Mouse (Mus musculus) induced T-regulatory cell, adult 2 months (primary cell): ENCODE results near the gene Gcn1l1.
A peak's percentile ranks its signal among the peaks of the same experiment; 100 is the strongest.
"Not testable (repeated sequence)": the region's sequence is repeated elsewhere in the genome, so short reads cannot be mapped to it uniquely, and the experiment has no call there.

ENCODE experiments used
- DNase-seq: peaks from one replicate; pipeline ENCODE4 v3.0.0-alpha.2; 2012; ENCODE audit warnings: low read depth

Gcn1l1 gene

GRCm38 (mm10) chr5:115564737-115565393 lies at the start of gene Gcn1l1:
Gcn1l1 (plus strand) TSS chr5:115565254.
- DNase-seq, result peak; percentile 84

DNA sequence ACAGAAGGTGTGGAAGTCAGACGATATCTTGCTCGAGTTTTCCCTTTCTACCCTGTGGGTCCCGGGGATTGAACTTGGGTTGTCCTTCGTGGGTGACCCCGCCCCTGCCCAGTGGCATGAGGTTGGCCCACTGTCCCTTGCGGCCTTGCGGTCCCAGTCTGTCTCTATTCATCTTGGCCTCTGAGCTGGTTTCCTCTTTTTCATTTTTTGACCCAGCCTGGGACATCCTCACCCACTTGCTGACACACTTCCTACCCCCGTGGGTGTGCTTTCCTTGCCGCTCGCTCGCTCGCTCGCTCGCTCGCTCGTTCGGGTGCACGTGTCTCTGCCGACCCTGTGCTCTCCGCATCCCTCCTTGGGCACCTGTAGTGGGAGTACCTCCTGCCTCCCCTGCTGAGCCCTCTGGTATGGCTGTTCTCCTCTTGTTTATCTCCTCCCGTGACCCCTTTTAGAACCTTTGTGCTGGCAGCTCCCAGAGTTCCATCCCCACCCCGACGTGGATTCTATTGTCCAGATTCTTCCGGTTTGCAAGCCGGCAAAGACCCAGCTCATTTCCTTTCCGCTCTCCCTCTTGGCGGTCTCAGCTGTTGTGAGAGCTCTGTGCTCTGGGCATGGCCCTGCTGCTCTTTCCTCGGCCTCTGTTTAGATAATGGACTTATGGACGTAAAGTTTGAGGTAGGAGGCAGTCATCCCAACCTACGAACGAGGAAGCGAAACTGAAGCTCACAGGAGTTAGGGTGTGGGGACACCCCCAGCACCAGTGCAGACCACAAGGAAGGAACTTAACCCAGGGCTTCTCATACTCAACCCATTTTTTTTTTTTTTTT lies 48.8 kb upstream of the Gcn1l1 start:
- DNase-seq, result peak; percentile 87

- DNase-seq, result peak; percentile 65
Observed at GRCm38 (mm10) chr5:115516908-115517307, 48.1 kb upstream of the Gcn1l1 start.

DNA sequence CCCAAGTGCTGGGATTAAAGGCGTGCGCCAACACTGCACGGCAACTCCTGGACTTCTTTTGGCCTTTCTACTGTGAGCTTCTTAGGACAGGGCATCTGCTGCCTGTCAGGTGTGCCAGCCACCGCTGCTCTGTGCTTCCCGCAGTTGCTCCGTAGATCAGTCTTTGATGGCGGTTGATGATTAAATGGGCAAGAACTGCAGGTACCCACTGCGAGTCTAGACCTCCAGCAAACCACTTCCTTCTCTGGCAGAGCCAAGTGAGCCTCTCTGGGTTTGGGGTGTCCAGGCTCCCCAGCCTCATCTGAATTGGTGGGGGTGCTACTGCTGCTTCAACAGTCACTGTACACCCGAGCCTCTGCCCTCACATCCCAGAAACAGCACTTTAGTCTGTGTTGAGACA lies 47.6 kb upstream of the Gcn1l1 start:
- peak; percentile 73 for DNase-seq

DNA sequence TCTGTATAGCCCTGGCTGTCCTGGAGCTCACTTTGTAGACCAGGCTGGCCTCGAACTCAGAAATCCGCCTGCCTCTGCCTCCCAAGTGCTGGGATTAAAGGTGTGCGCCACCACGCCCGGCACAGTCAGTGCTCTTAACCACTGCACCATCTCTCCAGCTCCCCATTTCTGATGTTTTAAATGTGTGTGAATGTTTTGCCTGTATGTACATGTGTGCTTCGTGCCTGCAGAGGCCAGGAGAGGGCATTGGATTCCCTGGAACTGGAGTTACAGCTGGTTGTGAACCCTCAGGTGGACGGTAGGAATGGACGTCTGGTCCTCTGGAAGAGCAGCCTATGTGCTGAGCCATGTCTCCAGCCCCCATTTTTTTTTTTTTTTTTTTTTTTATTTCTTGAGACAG lies 46.8 kb upstream of the Gcn1l1 start:
- not testable (repeated sequence) for DNase-seq

- no peak for DNase-seq
Observed at GRCm38 (mm10) chr5:115520325-115520869, 44.7 kb upstream of the Gcn1l1 start.

GRCm38 (mm10) chr5:115521553-115522461 lies 43.2 kb upstream of the Gcn1l1 start:
- peak; percentile 83 for DNase-seq

DNA sequence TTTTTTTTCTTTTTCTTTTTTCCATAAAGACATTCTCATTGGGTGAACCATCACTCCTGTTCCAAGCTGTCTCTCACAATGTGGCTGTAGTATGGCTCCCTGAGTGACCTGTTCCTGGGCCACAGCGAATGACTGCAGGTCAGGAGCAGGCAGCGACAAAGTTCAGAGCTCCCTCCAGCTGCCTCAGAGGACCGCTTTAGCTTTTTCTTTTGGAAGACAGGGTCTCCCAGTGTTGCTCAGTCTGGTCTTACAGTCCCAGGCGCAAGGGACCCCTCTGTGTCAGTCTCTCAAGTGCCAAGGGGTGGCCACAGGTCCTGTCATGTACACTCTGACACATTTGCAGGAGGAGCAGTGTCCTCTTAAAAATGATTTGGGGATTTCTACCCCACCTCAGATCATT lies 42.5 kb upstream of the Gcn1l1 start:
- DNase-seq, result no peak

DNA sequence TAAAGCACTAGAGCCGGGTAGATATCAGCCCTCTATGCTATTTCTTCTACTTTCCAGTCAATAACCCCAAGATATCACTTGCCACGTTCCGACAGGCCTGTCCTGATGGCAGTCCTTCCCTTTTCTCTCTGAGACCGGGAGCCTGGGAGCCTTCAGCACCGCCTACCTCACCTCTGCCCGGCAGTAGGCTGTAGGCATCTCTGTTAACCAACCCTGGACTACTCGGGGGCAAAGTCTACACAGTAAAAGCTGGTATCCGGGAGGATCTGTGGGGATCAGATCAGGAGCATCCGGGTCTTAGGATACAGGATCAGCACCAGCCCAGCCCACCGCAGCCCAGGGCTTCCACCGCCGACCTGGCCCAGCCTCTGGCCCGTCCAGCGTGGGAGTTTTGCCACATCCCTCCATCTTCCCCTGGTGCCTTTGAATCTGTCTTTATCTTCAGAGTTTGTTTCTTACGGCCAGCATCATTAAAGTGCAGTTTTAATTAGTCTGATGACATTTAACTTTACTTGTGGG lies 42.0 kb upstream of the Gcn1l1 start:
- no peak for DNase-seq

- DNase-seq, result no peak
Observed at GRCm38 (mm10) chr5:115523971-115524370, 41.1 kb upstream of the Gcn1l1 start.

- DNase-seq, result no peak
Observed at GRCm38 (mm10) chr5:115524471-115524870, 40.6 kb upstream of the Gcn1l1 start.

DNA sequence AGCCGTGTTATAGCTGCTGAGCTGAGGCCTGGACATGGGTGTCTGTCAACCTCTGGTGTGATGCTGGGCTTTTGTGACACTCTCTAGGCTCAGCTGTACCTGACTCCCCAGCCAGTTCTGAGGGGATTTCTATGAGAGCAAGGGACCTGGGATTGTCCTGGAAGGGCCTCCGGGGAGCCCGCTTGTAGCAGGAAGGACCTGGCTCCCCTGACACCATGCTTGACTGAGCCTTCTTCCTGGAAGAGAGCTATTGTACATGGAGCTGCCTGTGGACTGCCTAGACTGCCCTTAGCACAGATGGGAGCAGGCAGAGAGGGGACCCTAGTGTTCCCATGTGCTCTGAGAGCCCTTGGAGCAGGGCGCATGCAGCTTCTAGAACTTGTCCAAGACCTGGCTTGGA lies 39.6 kb upstream of the Gcn1l1 start:
- no peak for DNase-seq

- DNase-seq, result no peak
Observed at GRCm38 (mm10) chr5:115525943-115526342, 39.1 kb upstream of the Gcn1l1 start.

GRCm38 (mm10) chr5:115526456-115527202 lies 38.4 kb upstream of the Gcn1l1 start:
- DNase-seq, result no peak

GRCm38 (mm10) chr5:115528128-115528527 lies 36.9 kb upstream of the Gcn1l1 start:
- no peak for DNase-seq

- DNase-seq, result no peak
Observed at GRCm38 (mm10) chr5:115529364-115529741, 35.7 kb upstream of the Gcn1l1 start.

GRCm38 (mm10) chr5:115529742-115530446 lies 35.2 kb upstream of the Gcn1l1 start:
- no peak for DNase-seq

DNA sequence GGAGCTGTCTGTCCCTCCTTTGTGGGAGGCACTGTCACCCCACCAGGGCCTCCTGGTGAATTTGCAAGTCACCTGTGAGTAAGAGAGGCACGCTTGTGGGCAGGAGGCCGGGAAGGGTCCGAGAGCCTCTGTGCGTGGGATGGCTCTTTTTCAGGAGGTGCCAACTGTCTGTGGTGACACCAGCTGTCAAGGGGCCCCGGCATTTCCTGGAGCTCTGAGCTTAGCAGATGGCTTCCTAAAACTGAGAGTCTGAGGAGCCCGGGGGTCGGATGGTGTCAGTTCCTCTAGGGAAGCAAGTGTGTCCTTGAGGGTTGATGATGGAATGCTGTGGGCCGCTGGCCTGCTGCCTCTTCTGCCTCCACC lies 34.6 kb upstream of the Gcn1l1 start:
- peak; percentile 47 for DNase-seq

GRCm38 (mm10) chr5:115531671-115532270 lies 33.3 kb upstream of the Gcn1l1 start:
- no peak for DNase-seq

DNA sequence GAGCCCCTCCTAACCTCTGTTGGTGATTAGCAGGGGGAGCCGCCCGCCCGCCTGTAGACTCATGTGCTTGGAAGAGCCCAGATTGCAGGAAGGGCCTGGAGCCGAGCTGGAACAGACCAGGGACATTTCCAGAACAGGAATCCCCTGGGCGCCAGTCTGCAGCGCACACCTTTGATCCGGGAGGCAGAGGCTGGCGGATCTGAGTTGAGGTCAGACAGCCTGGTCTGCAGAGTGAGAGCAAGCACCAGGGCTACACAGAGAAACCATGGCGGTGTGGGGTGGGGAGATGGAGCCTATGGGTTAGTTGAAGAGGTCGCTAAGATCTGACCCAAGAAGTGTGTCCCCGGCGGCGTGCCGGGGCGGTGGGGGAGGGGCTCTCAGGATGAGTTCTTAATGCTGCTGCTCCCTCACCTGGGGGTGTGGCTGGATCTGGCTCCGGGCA lies 30.7 kb upstream of the Gcn1l1 start:
- peak; percentile 63 for DNase-seq
